8 mouse cellular contexts compared by ENCODE assay signal in the genomic region with DNA sequence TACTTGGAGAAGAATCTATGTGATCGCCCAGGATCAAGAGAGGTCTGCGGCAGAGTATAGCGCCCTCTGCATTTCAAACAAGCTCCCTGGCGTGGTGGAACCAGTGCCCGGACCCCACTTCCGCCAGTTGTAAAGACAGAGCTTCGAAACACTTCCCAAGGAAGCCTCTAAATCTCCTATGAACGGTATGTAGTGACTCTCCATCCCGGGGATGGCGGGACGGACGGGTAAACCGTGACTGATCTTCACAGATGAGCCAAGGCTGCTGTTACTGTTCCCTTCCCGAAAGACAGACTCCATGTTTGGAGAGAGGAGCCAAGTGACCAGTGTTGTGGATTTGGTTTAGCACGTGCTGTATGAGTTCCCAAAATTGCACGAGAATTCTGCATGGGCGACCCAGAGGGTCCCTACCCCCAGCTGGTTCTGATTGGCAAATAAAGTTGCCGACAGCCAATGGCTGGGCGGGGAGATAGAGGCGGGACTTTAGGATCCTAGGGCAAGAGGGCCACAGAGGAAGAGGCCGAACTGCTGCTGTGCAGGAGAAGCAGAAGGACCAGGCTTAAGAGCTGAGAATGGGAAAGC. TPM values are rescaled to one million over a fixed set of nuclear protein-coding genes. Genes with fewer than 3 reads are reported as not detected.
DNase-seq lines count a peak whose midpoint lies in the region; ATAC-seq lines count a peak whose summit lies in the region.

No protein-coding gene starts in this region.

- intact Hi-C loops in heart, postnatal 36 days (cut with DNase I): no loop called here

- H3K9ac ChIP-seq in stomach, embryonic 16.5 days (ENCODE audit: low read length): peak overlapping the region; percentile 46

- DNase-seq in MN1 (ENCODE audit: low spot score): peak; percentile 30
- peak; percentile 44 for DNase-seq in brain, adult 2 months (ENCODE audit: low read depth, low spot score)
- peak; percentile 64 for DNase-seq in forebrain, embryonic 10.5 days (ENCODE audit: extremely low spot score, low spot score)
- peak; percentile 28 to 42 for DNase-seq in heart, postnatal 36 days
- DNase-seq in limb, embryonic 10.5 days (ENCODE audit: low spot score): peak; percentile 70
- DNase-seq in mesoderm, embryonic 11.5 days (ENCODE audit: low read depth, low spot score): peak; percentile 61
- DNase-seq in frontal cortex, postnatal 25 days (ENCODE audit: low spot score in 2 of 2): no peak

- 10% methylated on average over 21 of the region's 21 CpGs for WGBS in forebrain, embryonic 10.5 days
- WGBS in limb, embryonic 10.5 days: 8% methylated on average over 21 of the region's 21 CpGs
- WGBS in stomach, embryonic 16.5 days: 5% methylated on average over 21 of the region's 21 CpGs

- H3K4me2 ChIP-seq in stomach, embryonic 16.5 days (ENCODE audit: low read depth, low read length): peak overlapping the region; percentile 62

- H3K27me3 ChIP-seq in forebrain, embryonic 10.5 days (ENCODE audit: poor library complexity, severe bottlenecking): no peaks in the 10 kb centered on the region
- H3K27me3 ChIP-seq in limb, embryonic 10.5 days (ENCODE audit: low read depth, poor library complexity, severe bottlenecking): no peaks in the 10 kb centered on the region
- H3K27me3 ChIP-seq in stomach, embryonic 16.5 days (ENCODE audit: control insufficient read depth, insufficient read depth, low read length): no peaks in the 10 kb centered on the region

- peaks cover 4% of the 10 kb centered on the region for H3K36me3 ChIP-seq in forebrain, embryonic 10.5 days (replicated peaks)
- H3K36me3 ChIP-seq in limb, embryonic 10.5 days: peaks cover 3% of the 10 kb centered on the region; the same call in 1 of the 2 replicates
- no peaks in the 10 kb centered on the region for H3K36me3 ChIP-seq in stomach, embryonic 16.5 days (ENCODE audit: control insufficient read depth, insufficient read depth, low read length)

- peak overlapping the region; percentile 48; the same call in 1 of the 2 replicates for H3K27ac ChIP-seq in forebrain, embryonic 10.5 days
- peak overlapping the region; percentile 50; the same call in 1 of the 2 replicates for H3K27ac ChIP-seq in limb, embryonic 10.5 days
- H3K27ac ChIP-seq in stomach, embryonic 16.5 days (ENCODE audit: low read length): no peak overlapping the region

- ATAC-seq in stomach, embryonic 16.5 days (ENCODE audit: insufficient read depth, low FRiP score): peak; percentile 62; the same call in 1 of the 2 replicates

- peaks cover 10% of the 10 kb centered on the region for H3K4me1 ChIP-seq in forebrain, embryonic 10.5 days
- peaks cover 9% of the 10 kb centered on the region for H3K4me1 ChIP-seq in limb, embryonic 10.5 days
- H3K4me1 ChIP-seq in stomach, embryonic 16.5 days (ENCODE audit: control insufficient read depth, insufficient read depth, low read length): no peaks in the 10 kb centered on the region

- peak overlapping the region; percentile 41 for H3K4me3 ChIP-seq in forebrain, embryonic 10.5 days
- peak overlapping the region; percentile 47 for H3K4me3 ChIP-seq in limb, embryonic 10.5 days
- H3K4me3 ChIP-seq in stomach, embryonic 16.5 days (replicated peaks; ENCODE audit: low read length): peak overlapping the region; percentile 40

- H3K9me3 ChIP-seq in forebrain, embryonic 10.5 days: peaks cover 6% of the 10 kb centered on the region
- peaks cover 2% of the 10 kb centered on the region for H3K9me3 ChIP-seq in limb, embryonic 10.5 days (replicated peaks)
- H3K9me3 ChIP-seq in stomach, embryonic 16.5 days (replicated peaks; ENCODE audit: control insufficient read depth, low read length): peaks cover 4% of the 10 kb centered on the region

RNA-seq across cellular contexts. Expression of gene Gpatch1, which starts 48.7 kb away (rescaled TPM):
- 17.9 and 18.5 TPM in 2 replicates for polyA plus RNA-seq in forebrain, embryonic 10.5 days (2016; fragmentation: Nextera tagmentation; extraction: Ambion mirVana)
- total RNA-seq in heart, postnatal 36 days (2021): 10 to 100 TPM; 10.9 to 15.4 TPM
- polyA plus RNA-seq in limb, embryonic 10.5 days (2016; fragmentation: Nextera tagmentation; extraction: Ambion mirVana): 15.9 and 17.8 TPM in 2 replicates
- 13.5 and 14.3 TPM in 2 replicates for polyA plus RNA-seq in stomach, embryonic 16.5 days (2015; fragmentation: Nextera tagmentation; extraction: Ambion mirVana)

RNA-seq across cellular contexts. Expression of gene Lrp3, which starts 54.2 kb away (rescaled TPM):
- 11.5 and 11.9 TPM in 2 replicates for polyA plus RNA-seq in forebrain, embryonic 10.5 days (2016; fragmentation: Nextera tagmentation; extraction: Ambion mirVana)
- 1 to 10 TPM; 8.2 to 9.5 TPM for total RNA-seq in heart, postnatal 36 days (2021)
- 7.8 and 9.4 TPM in 2 replicates for polyA plus RNA-seq in limb, embryonic 10.5 days (2016; fragmentation: Nextera tagmentation; extraction: Ambion mirVana)
- 4.9 and 5.5 TPM in 2 replicates for polyA plus RNA-seq in stomach, embryonic 16.5 days (2015; fragmentation: Nextera tagmentation; extraction: Ambion mirVana)

Comparison
In these comparisons a context has a peak if more than half of its experiments do, and no peak if none do; other contexts are left out.
1. DNase-seq: peak in MN1 (single experiment), brain, adult 2 months (single experiment), forebrain, embryonic 10.5 days (single experiment), heart, postnatal 36 days (2 of 2), limb, embryonic 10.5 days (single experiment) and mesoderm, embryonic 11.5 days (single experiment); none in frontal cortex, postnatal 25 days (0 of 2).
2. Peak in every context shown above with its lines, with median percentiles within 50 percentile points of each other: H3K4me3 ChIP-seq.